ENCODE assay signal across 8 mouse cellular contexts in genomic region chr13:21855146-21855545, GRCm38 (mm10). TPM values are rescaled to one million over a fixed set of nuclear protein-coding genes. Genes with fewer than 3 reads are reported as not detected.
DNase-seq lines count a peak whose midpoint lies in the region; ATAC-seq and TF ChIP-seq lines count a peak whose summit lies in the region.

No protein-coding gene starts in this region.

- no peak for TF ChIP-seq CTCF in G1E (IDR thresholded peaks at IDR 0.05; ENCODE audit: low read depth, low read length)

- no peaks in the 10 kb centered on the region for H3K36me3 ChIP-seq in G1E (replicated peaks)
- no peaks in the 10 kb centered on the region for H3K36me3 ChIP-seq in hindbrain, embryonic 15.5 days

- DNase-seq in G1E (ENCODE audit: low spot score), result no peak
- peak; percentile 82 for DNase-seq in forelimb bud, embryonic 11.5 days (ENCODE audit: low read depth, low spot score)
- DNase-seq in left cerebral cortex, adult 11 months (ENCODE audit: low spot score), result peak; percentile 64
- peak; percentile 75 for DNase-seq in lung, postnatal 36 days
- peak; percentile 88 for DNase-seq in right cerebral cortex, adult 18-20 months
- DNase-seq in urinary bladder, postnatal 36 days (ENCODE audit: low spot score in 2 of 2), result peak; percentile 46 to 71

- no peak overlapping the region for H3K9ac ChIP-seq in hindbrain, embryonic 15.5 days

- no peaks in the 10 kb centered on the region for H3K9me3 ChIP-seq in G1E (replicated peaks)
- no peaks in the 10 kb centered on the region for H3K9me3 ChIP-seq in hindbrain, embryonic 15.5 days

- H3K27ac ChIP-seq in hindbrain, embryonic 15.5 days (replicated peaks), result no peak overlapping the region

- peak overlapping the region; percentile 68; the same call in 1 of the 2 replicates for H3K4me3 ChIP-seq in G1E (ENCODE audit: low read depth, low read length)
- peak overlapping the region; percentile 49 for H3K4me3 ChIP-seq in hindbrain, embryonic 15.5 days

- peaks cover 6% of the 10 kb centered on the region; the same call in 1 of the 2 replicates for H3K4me1 ChIP-seq in G1E (ENCODE audit: insufficient read depth, low read depth, low read length)
- H3K4me1 ChIP-seq in hindbrain, embryonic 15.5 days (replicated peaks), result no peaks in the 10 kb centered on the region

- peak overlapping the region; percentile 56 for H3K4me2 ChIP-seq in hindbrain, embryonic 15.5 days

- peaks cover 12% of the 10 kb centered on the region for H3K27me3 ChIP-seq in G1E (ENCODE audit: insufficient read depth, low read length)
- no peaks in the 10 kb centered on the region for H3K27me3 ChIP-seq in hindbrain, embryonic 15.5 days

- peak; percentile 34; the same call in 1 of the 2 replicates for ATAC-seq in G1E (ENCODE audit: extremely low read depth, insufficient number of reproducible peaks, low FRiP score, poor library complexity, severe bottlenecking)
- ATAC-seq in cerebellum, adult (ENCODE audit: insufficient number of reproducible peaks, low FRiP score, low TSS enrichment), result peak; percentile 31; the same call in 1 of the 2 replicates
- peak; percentile 87 for ATAC-seq in hindbrain, embryonic 15.5 days (ENCODE audit: low FRiP score, low read depth)

- 1% methylated on average over 11 of the region's 11 CpGs for WGBS in hindbrain, embryonic 15.5 days

RNA-seq across cellular contexts. Expression of gene Hist1h2br, which starts 21.6 kb away (rescaled TPM):
- total RNA-seq in G1E (2014; fragmentation: Nextera tagmentation), result 1,040 and 1,147 TPM in 2 replicates
- total RNA-seq in G1E (2017), result 1,116 and 1,141 TPM in 2 replicates
- 4.6 and 25.4 TPM in 2 replicates for polyA plus RNA-seq in G1E (2012)
- polyA plus RNA-seq in hindbrain, embryonic 15.5 days (2015; fragmentation: Nextera tagmentation; extraction: Ambion mirVana), result 4.7 and 7.1 TPM in 2 replicates

RNA-seq across cellular contexts. Expression of gene Hist1h2ap, which starts 21.8 kb away (rescaled TPM):
- 653 and 691 TPM in 2 replicates for total RNA-seq in G1E (2014; fragmentation: Nextera tagmentation)
- total RNA-seq in G1E (2017), result 2,134 and 3,440 TPM in 2 replicates
- 8,984 and 13,644 TPM in 2 replicates for polyA plus RNA-seq in G1E (2012)
- 669 and 801 TPM in 2 replicates for polyA plus RNA-seq in hindbrain, embryonic 15.5 days (2015; fragmentation: Nextera tagmentation; extraction: Ambion mirVana)

RNA-seq across cellular contexts. Expression of gene Hist1h4n, which starts 23.1 kb away (rescaled TPM):
- total RNA-seq in G1E (2014; fragmentation: Nextera tagmentation) (349 and 456 TPM in 2 replicates), G1E (2017) (3,540 and 3,844 TPM in 2 replicates)
- polyA plus RNA-seq in G1E (2012), result 15.7 and 41.0 TPM in 2 replicates
- 4.9 and 7.7 TPM in 2 replicates for polyA plus RNA-seq in hindbrain, embryonic 15.5 days (2015; fragmentation: Nextera tagmentation; extraction: Ambion mirVana)

RNA-seq across cellular contexts. Expression of gene Hist1h4m, which starts 43.6 kb away (rescaled TPM):
- total RNA-seq in G1E (2014; fragmentation: Nextera tagmentation) (95.2 and 203 TPM in 2 replicates), G1E (2017) (16.8 and 94.6 TPM in 2 replicates)
- 35.5 TPM in 1 of 2 replicates, not detected in the other for polyA plus RNA-seq in G1E (2012)
- polyA plus RNA-seq in hindbrain, embryonic 15.5 days (2015; fragmentation: Nextera tagmentation; extraction: Ambion mirVana), result not detected in 2 replicates

RNA-seq across cellular contexts. Expression of gene Hist1h2ao, which starts 44.9 kb away (rescaled TPM):
- total RNA-seq in G1E (2014; fragmentation: Nextera tagmentation) (683 and 1,071 TPM in 2 replicates), G1E (2017) (not detected in 2 replicates)
- polyA plus RNA-seq in G1E (2012), result 11,503 and 23,832 TPM in 2 replicates
- polyA plus RNA-seq in hindbrain, embryonic 15.5 days (2015; fragmentation: Nextera tagmentation; extraction: Ambion mirVana), result not detected in 2 replicates

Comparison
In these comparisons a context has a peak if more than half of its experiments do, and no peak if none do; other contexts are left out.
1. ATAC-seq: peak in every context shown above with its lines; median percentile 87 in hindbrain, embryonic 15.5 days; 34 in G1E; 31 in cerebellum, adult.
2. RNA of gene Hist1h2ap, which starts 21.8 kb away (polyA plus RNA-seq): 8,984 to 13,644 TPM in G1E; 669 to 801 TPM in hindbrain, embryonic 15.5 days; every median in the first group is over 10 times any median in the second.